Mouse (Mus musculus) olfactory bulb, adult 2 months (tissue): ENCODE results near the gene Iqcf4. TPM values are rescaled to one million over a fixed set of nuclear protein-coding genes. Genes with fewer than 3 reads are reported as not detected.
A peak's percentile ranks its signal among the peaks of the same experiment; 100 is the strongest.

ENCODE experiments used
- H3K27ac ChIP-seq: fragments of 200-500 bp; 2 replicates; pipeline ENCODE4 v1.5.1; 2012; ENCODE audit warnings: low read depth, low read length; ENCODE audit not compliant: insufficient read depth
- H3K4me1 ChIP-seq: fragments of 200-500 bp; 2 replicates; pipeline ENCODE4 v1.6.1; 2012; ENCODE audit warnings: low read length; ENCODE audit not compliant: control insufficient read depth, insufficient read depth
- H3K4me3 ChIP-seq: fragments of 200-500 bp; 2 replicates; pipeline ENCODE4 v1.5.1; 2012; ENCODE audit warnings: mild to moderate bottlenecking, low read depth, low read length, moderate library complexity; ENCODE audit not compliant: insufficient read depth
- CTCF ChIP-seq: fragments of 200-500 bp; IDR thresholded peaks from 2 replicates; pipeline ENCODE4 v1.5.1; 2012; ENCODE audit warnings: low read depth, mild to moderate bottlenecking, low read length, moderate library complexity; ENCODE audit not compliant: insufficient read depth
- POLR2A ChIP-seq: fragments of 200-500 bp; IDR thresholded peaks from 2 replicates; pipeline ENCODE4 v1.6.1; 2012; ENCODE audit warnings: mild to moderate bottlenecking, low read depth, low read length, moderate library complexity; ENCODE audit not compliant: insufficient read depth
- WGBS: fragments of 180-500 bp; shearing (Covaris S2); methylation state at CpG from one replicate; pipeline ENCODE4 v1.1.7; 2018; 5-methylcytosine and 5-hydroxymethylcytosine counted together
- polyA plus RNA-seq: library from polyadenylated mRNA; stranded (reverse); fragments of >200 nt; gene quantifications from 2 replicates; pipeline ENCODE4 v1.2.4, GENCODE M21; 2012; ENCODE audit warnings: low replicate concordance; ENCODE audit not compliant: missing spikeins, insufficient read depth, insufficient read length

Gene Iqcf4
- polyA plus RNA-seq, 1 experiment = not detected

DNA sequence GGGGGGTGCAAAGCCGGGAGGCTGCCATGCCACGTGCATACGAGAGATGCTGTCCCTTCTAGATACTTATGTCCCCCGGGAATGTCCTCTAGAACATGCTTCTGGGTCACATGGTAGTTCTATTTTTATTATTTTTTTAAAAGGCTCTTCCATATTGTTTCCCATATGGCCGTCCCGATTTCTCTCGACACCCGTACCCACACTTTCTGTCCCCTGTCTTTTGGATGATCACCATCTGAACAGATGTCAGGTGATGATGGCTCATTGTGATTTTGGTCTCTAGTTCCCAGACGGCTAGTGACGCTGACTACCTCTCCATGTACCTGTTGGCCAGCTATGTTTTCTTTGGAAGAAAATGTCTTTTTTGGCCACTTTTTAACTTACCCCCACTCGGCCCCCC is 35.8 kb downstream of the Iqcf4 start:
- no peak overlapping the region for H3K27ac ChIP-seq
- 90% methylated on average over 11 of the region's 11 CpGs for WGBS

GRCm38 (mm10) chr9:106534296-106534695 is 36.5 kb downstream of the Iqcf4 start:
- no peak overlapping the region for H3K27ac ChIP-seq
- H3K4me3 ChIP-seq = no peak overlapping the region
- H3K4me1 ChIP-seq = no peaks in the 10 kb centered on the region
- TF ChIP-seq CTCF = no peak
- WGBS = 93% methylated on average over 7 of the region's 7 CpGs

More for the DNA sequence above, 35.8 kb downstream of the Iqcf4 start:
- Histone ChIP-seq H3K4me1 (no peaks in the 10 kb centered on the region), H3K4me3 (no peak overlapping the region)
- TF ChIP-seq CTCF (no peak), POLR2A (no peak)

DNA sequence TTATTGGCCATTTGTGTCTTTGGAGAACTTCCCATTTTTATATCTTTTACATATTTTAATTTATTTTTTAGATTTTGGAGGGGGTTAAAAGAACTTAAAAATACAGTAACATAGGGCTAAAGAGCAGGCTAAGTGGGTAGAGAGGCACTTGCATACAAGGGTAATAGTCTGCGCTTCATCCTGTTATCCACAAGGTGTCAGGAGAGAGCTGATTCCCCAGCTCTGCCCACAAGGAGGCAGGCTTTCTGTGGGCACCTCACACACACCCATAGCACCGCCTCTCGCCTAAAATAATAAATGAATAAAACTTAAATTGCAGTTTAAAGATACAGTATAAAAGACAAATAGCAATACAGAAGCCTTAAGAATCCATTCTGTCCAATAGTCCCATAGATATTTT is 39.0 kb downstream of the Iqcf4 start:
- H3K4me3 ChIP-seq = no peak overlapping the region
- TF ChIP-seq POLR2A = no peak
- peak; percentile 91 for TF ChIP-seq CTCF
- WGBS = 13% methylated on average over 3 of the region's 3 CpGs
- H3K4me1 ChIP-seq = no peaks in the 10 kb centered on the region
- H3K27ac ChIP-seq = no peak overlapping the region

- H3K4me3 ChIP-seq = no peak overlapping the region
- 81% methylated on average over 8 of the region's 8 CpGs for WGBS
- TF ChIP-seq CTCF (no peak), POLR2A (no peak)
- no peaks in the 10 kb centered on the region for H3K4me1 ChIP-seq
- H3K27ac ChIP-seq = no peak overlapping the region
Observed at GRCm38 (mm10) chr9:106519909-106520308, 50.9 kb downstream of the Iqcf4 start.

- Histone ChIP-seq H3K4me3 (no peak overlapping the region), H3K4me1 (no peaks in the 10 kb centered on the region), H3K27ac (no peak overlapping the region)
- TF ChIP-seq CTCF (no peak), POLR2A (no peak)
- 80% methylated on average over 2 of the region's 2 CpGs for WGBS
Observed at GRCm38 (mm10) chr9:106519433-106519832, 51.4 kb downstream of the Iqcf4 start.

Other genes starting within 250 kb of the Iqcf4 start
- not detected in 2 replicates for gene Dusp7, start 202.4 kb downstream of the Iqcf4 start, polyA plus RNA-seq
- gene Rpl29, start 141.5 kb downstream of the Iqcf4 start, polyA plus RNA-seq = not detected in 2 replicates
- gene Acy1, start 132.7 kb downstream of the Iqcf4 start, polyA plus RNA-seq = not detected in 2 replicates
- not detected in 2 replicates for gene Abhd14b, start 123.5 kb downstream of the Iqcf4 start, polyA plus RNA-seq
- not detected in 2 replicates for gene Abhd14a, start 123.3 kb downstream of the Iqcf4 start, polyA plus RNA-seq
- gene Pcbp4, start 117.7 kb downstream of the Iqcf4 start, polyA plus RNA-seq = not detected in 2 replicates
- gene Gpr62, start 105.1 kb downstream of the Iqcf4 start, polyA plus RNA-seq = not detected in 2 replicates
- not detected in 2 replicates for gene Rrp9, start 95.0 kb downstream of the Iqcf4 start, polyA plus RNA-seq
- gene Parp3, start 94.0 kb downstream of the Iqcf4 start, polyA plus RNA-seq = not detected in 2 replicates
- gene Iqcf1, start 71.0 kb downstream of the Iqcf4 start, polyA plus RNA-seq = not detected in 2 replicates
- not detected in 2 replicates for gene Iqcf5, start 56.4 kb downstream of the Iqcf4 start, polyA plus RNA-seq
- gene Iqcf3, start 9.4 kb downstream of the Iqcf4 start, polyA plus RNA-seq = not detected in 2 replicates
- gene Iqcf6, start 55.6 kb upstream of the Iqcf4 start, polyA plus RNA-seq = not detected in 2 replicates
- gene Grm2, start 85.1 kb upstream of the Iqcf4 start, polyA plus RNA-seq = not detected in 2 replicates
- gene Tex264, start 114.9 kb upstream of the Iqcf4 start, polyA plus RNA-seq = not detected in 2 replicates
- gene Rad54l2, start 218.2 kb upstream of the Iqcf4 start, polyA plus RNA-seq = not detected in 2 replicates